Mouse (Mus musculus) G1E (cell line): ENCODE measurements around the gene Rsrc1. TPM values are rescaled to one million over a fixed set of nuclear protein-coding genes. Genes with fewer than 3 reads are reported as not detected.

ENCODE experiments used
- ATAC-seq: 2 replicates; pipeline ENCODE4 v1.8.0; 2016; ENCODE audit warnings: mild to moderate bottlenecking; ENCODE audit not compliant: insufficient number of reproducible peaks, poor library complexity, low FRiP score, severe bottlenecking; ENCODE audit errors: extremely low read depth
- DNase-seq: peaks from one replicate; pipeline ENCODE4 v3.0.0; 2012; ENCODE audit warnings: low spot score
- H3K27me3 ChIP-seq: 2 replicates; pipeline ENCODE4 v1.6.1; 2012; ENCODE audit warnings: mild to moderate bottlenecking, low read length, inconsistent platforms; ENCODE audit not compliant: insufficient read depth
- H3K36me3 ChIP-seq: replicated peaks from 2 replicates; pipeline ENCODE3; 2012; ENCODE audit warnings: mild to moderate bottlenecking, inconsistent platforms
- H3K4me1 ChIP-seq: 2 replicates; pipeline ENCODE4 v1.6.1; 2012; ENCODE audit warnings: low read depth, low read length, inconsistent platforms, mixed read lengths; ENCODE audit not compliant: insufficient read depth
- H3K4me3 ChIP-seq: 2 replicates; pipeline ENCODE4 v1.5.1; 2012; ENCODE audit warnings: low read depth, mild to moderate bottlenecking, inconsistent platforms, low read length, moderate library complexity, mixed read lengths
- H3K9me3 ChIP-seq: replicated peaks from 2 replicates; pipeline ENCODE4 v1.6.1; 2012; ENCODE audit warnings: inconsistent platforms
- CTCF ChIP-seq: IDR thresholded peaks from 2 replicates; pipeline ENCODE4 v1.5.1; 2012; ENCODE audit warnings: low read depth, low read length, inconsistent platforms, mixed read lengths
- GATA1 ChIP-seq: IDR thresholded peaks from 2 replicates; pipeline ENCODE4 v1.6.1; 2012; ENCODE audit warnings: borderline replicate concordance, low read length, inconsistent platforms, mixed read lengths
- GATA2 ChIP-seq: IDR thresholded peaks from 2 replicates; pipeline ENCODE4 v1.6.1; 2012; ENCODE audit warnings: low read depth, low read length, inconsistent platforms, borderline replicate concordance
- POLR2AphosphoS5 ChIP-seq: IDR thresholded peaks from 2 replicates; pipeline ENCODE4 v1.6.1; 2012; ENCODE audit warnings: low read depth, low read length, inconsistent platforms; ENCODE audit not compliant: insufficient replicate concordance
- TAL1 ChIP-seq: conservative IDR thresholded peaks from 2 replicates; pipeline ENCODE4 v1.6.1; 2012; ENCODE audit warnings: low read depth, low read length, inconsistent platforms, mixed read lengths
- polyA plus RNA-seq: library from polyadenylated mRNA; stranded (reverse); fragments of >175 nt; gene quantifications from 2 replicates; pipeline ENCODE4 v1.2.3, GENCODE M21; 2012
- total RNA-seq, 2 experiments: library from RNA; stranded (forward) in 1 of 2; stranded (reverse) in 1 of 2; fragments of 200-1000 nt in 1 of 2; fragments of >200 nt in 1 of 2; fragmentation: Nextera tagmentation in 1 of 2; gene quantifications; 2 replicates each; pipeline ENCODE4 v1.2.3; 2014 to 2017

The Rsrc1 gene
- total and polyA plus RNA-seq, 3 experiments, result 21.9 to 63.7 (median 43.0) TPM

DNA sequence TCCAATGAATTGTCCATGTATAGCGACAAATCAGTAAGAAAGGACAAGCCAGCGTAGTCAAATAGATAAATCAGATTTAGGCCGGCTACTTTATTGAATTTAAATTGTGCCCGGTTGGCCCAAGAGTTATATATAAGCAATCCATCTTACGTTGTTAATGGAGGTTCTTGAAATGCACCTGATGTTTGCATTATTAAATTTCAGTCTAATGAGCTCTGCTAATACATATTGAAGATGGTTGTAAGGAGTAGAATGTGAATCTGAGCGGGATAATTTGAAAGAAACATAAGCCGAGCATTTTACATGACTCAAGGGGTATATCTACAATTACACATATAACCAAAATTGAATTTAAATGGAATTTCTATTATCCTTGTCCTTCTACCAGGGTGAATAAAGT is 307.5 kb downstream of the Rsrc1 start:
- no peaks in the 10 kb centered on the region for H3K9me3 ChIP-seq
- H3K27me3 ChIP-seq, result no peaks in the 10 kb centered on the region
- TF ChIP-seq CTCF (no peak), GATA1 (no peak), TAL1 (no peak), GATA2 (no peak), POLR2AphosphoS5 (no peak)
- no peak for DNase-seq
- H3K4me3 ChIP-seq, result no peak overlapping the region
- H3K4me1 ChIP-seq, result no peaks in the 10 kb centered on the region
- ATAC-seq, result no peak
- H3K36me3 ChIP-seq, result peaks cover 6% of the 10 kb centered on the region

DNA sequence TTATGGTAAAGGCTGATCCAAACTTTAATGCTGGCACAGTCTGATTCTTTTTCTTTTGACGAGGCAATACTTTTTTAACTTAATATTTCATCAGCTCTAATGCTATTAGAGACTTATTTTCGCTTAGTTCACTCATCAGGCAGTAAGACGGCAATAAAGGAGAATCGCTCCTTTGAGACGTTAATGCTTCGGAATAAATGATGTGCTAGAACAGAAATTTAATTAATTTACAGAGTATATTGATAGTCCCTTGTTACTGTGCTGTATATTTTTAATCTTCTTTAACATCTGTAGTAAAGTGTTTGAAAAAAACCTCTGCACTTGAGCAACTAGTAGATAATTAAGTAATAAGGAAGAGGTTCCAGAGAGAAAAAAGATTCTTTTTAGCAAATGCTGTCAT is 308.3 kb downstream of the Rsrc1 start:
- TF ChIP-seq TAL1 (no peak), GATA2 (no peak), POLR2AphosphoS5 (no peak), CTCF (no peak), GATA1 (no peak)
- Histone ChIP-seq H3K4me1 (no peaks in the 10 kb centered on the region), H3K9me3 (no peaks in the 10 kb centered on the region), H3K36me3 (peaks cover 6% of the 10 kb centered on the region), H3K4me3 (no peak overlapping the region), H3K27me3 (no peaks in the 10 kb centered on the region)
- ATAC-seq (no peak), DNase-seq (no peak)

DNA sequence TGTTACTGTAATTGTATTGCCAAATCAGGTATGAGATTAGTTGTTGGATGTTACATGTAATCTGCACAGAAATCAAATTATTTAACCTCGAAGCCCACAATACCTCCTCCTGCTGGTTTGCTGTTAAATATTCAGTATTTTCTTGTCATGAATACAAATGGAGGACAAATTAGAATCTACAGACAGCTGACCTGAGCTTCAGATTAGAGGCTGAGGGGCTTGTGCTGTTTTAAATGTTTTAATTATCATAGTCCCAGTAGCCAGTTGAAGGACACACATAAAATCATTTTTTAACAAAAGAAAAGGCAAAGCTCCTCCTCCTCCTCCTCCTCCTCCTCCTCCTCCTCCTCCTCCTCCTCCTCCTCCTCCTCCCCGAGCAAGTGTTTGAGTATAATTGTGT is 327.5 kb downstream of the Rsrc1 start:
- DNase-seq, result no peak
- no peaks in the 10 kb centered on the region for H3K27me3 ChIP-seq
- no peak overlapping the region for H3K4me3 ChIP-seq
- TF ChIP-seq POLR2AphosphoS5 (no peak), GATA1 (no peak), GATA2 (no peak), CTCF (no peak), TAL1 (no peak)
- no peaks in the 10 kb centered on the region for H3K9me3 ChIP-seq
- peaks cover 2% of the 10 kb centered on the region for H3K36me3 ChIP-seq
- no peak for ATAC-seq
- no peaks in the 10 kb centered on the region for H3K4me1 ChIP-seq

DNA sequence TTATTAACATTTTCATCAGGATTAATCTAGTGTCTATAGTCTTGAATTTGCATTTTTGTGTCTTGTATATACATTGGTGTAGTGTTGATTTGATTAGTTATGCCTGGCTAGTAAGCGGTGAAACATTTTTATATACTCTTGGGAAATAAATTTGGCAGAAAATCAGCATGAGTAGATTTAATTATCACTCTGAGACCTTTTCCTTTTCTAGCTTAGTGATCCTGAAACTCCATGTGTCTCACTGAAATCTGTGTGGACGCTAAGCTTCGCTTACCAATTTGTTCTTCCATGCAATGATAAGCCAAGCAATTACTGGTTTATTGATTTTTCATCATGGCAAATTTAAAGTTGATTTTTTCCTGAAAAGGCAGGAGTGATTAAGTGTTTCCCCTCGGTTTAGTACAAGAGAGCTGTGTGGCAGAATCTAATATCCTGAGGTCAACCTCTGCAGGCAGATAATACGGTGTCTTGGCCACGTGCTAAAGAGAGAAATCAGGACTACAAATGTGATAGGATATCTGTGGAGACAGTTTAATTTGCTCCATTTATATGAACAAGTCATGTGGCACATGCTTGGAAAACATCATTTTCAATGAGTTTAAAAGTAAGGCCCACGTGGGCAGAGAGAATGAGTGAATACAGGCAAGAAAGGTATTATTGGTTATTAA is 328.6 kb downstream of the Rsrc1 start:
- no peak for ATAC-seq

DNA sequence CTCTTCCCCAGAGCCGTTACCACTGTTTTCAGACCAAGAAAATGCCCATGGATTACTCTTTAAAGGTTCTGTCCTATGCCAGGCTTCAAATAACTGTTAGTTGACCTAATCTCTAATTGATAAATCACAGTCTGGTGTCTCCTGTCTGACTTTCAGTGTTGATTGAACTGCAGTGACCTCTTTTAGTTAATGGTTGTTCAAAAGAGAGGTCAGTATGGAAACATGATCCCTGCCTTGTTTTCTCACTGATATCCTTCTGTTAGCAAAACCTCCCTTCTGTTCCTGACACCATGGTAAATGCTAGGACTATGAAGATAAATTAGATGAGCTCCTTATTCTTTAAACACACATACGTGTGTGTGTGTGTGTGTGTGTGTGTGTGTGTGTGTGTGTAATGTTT is 330.2 kb downstream of the Rsrc1 start:
- Histone ChIP-seq H3K27me3 (no peaks in the 10 kb centered on the region), H3K4me3 (no peak overlapping the region), H3K4me1 (no peaks in the 10 kb centered on the region), H3K9me3 (no peaks in the 10 kb centered on the region), H3K36me3 (peaks cover under 1% of the 10 kb centered on the region)
- ATAC-seq (no peak), DNase-seq (no peak)
- TF ChIP-seq TAL1 (no peak), POLR2AphosphoS5 (no peak), CTCF (no peak), GATA2 (no peak), GATA1 (no peak)

More for the DNA sequence above, 328.6 kb downstream of the Rsrc1 start:
- Histone ChIP-seq H3K27me3 (no peaks in the 10 kb centered on the region), H3K4me1 (no peaks in the 10 kb centered on the region), H3K9me3 (no peaks in the 10 kb centered on the region), H3K4me3 (no peak overlapping the region), H3K36me3 (peaks cover 2% of the 10 kb centered on the region)
- DNase-seq, result no peak
- TF ChIP-seq GATA2, result no peak
- TF ChIP-seq CTCF, result no peak
- TF ChIP-seq GATA1, result no peak
- TF ChIP-seq POLR2AphosphoS5, result no peak
- no peak for TF ChIP-seq TAL1

DNA sequence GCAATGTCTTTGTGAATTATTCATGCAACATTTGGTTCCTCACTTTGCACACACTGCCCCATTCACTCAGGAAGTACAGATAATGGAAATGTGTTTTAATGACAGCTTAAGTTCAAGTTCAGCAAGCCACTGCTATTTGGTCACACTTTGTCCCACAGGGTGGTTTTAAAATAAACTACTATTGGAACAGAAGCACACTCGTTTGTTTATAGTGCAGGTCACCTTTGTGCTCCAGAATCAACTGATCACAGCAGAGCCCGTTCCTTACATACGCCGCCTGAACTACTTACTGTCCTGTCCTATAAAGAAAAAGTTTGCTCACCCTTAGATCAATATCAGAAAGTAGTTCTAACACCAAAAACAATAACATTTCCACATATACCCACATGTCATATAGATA is 341.2 kb downstream of the Rsrc1 start:
- no peaks in the 10 kb centered on the region for H3K9me3 ChIP-seq
- DNase-seq, result no peak
- no peaks in the 10 kb centered on the region for H3K27me3 ChIP-seq
- no peaks in the 10 kb centered on the region for H3K36me3 ChIP-seq
- H3K4me1 ChIP-seq, result no peaks in the 10 kb centered on the region
- H3K4me3 ChIP-seq, result no peak overlapping the region
- no peak for ATAC-seq
- TF ChIP-seq GATA2, result no peak
- no peak for TF ChIP-seq CTCF
- no peak for TF ChIP-seq TAL1
- TF ChIP-seq POLR2AphosphoS5, result no peak
- no peak for TF ChIP-seq GATA1

DNA sequence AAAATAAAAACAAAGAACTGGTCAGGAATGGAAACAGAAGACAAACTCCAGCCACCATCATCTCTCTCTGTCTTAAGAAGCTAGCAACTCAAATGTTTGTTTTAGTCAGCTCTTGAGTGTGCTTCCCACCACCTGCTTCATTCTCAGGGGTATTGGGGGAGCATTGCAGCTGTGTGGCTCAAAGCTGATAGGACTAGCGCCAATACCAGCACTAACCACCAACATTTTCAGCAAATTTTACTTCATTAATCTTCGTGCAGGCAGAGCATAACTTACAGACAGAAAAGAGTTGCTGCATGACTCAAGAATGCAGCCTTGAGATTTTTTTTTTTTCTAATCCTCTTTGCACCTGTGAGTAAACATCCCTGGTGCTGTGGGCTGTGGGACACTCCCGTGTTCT is 358.4 kb downstream of the Rsrc1 start:
- Histone ChIP-seq H3K4me3 (no peak overlapping the region), H3K36me3 (no peaks in the 10 kb centered on the region), H3K4me1 (no peaks in the 10 kb centered on the region), H3K9me3 (no peaks in the 10 kb centered on the region), H3K27me3 (no peaks in the 10 kb centered on the region)
- TF ChIP-seq TAL1, result no peak
- TF ChIP-seq POLR2AphosphoS5, result no peak
- no peak for TF ChIP-seq GATA2
- no peak for TF ChIP-seq CTCF
- TF ChIP-seq GATA1, result no peak
- DNase-seq, result no peak
- ATAC-seq, result no peak
